Mouse (Mus musculus) ZHBTc4 (cell line): ENCODE data around the gene Fam107a.
"Not testable (repeated sequence)": the region's sequence is repeated elsewhere in the genome, so short reads cannot be mapped to it uniquely, and the experiment has no call there.

ENCODE experiments used
- DNase-seq: peaks from one replicate; pipeline ENCODE4 v3.0.0-alpha.2; 2011; ENCODE audit warnings: low read depth, low spot score

The Fam107a gene

DNA sequence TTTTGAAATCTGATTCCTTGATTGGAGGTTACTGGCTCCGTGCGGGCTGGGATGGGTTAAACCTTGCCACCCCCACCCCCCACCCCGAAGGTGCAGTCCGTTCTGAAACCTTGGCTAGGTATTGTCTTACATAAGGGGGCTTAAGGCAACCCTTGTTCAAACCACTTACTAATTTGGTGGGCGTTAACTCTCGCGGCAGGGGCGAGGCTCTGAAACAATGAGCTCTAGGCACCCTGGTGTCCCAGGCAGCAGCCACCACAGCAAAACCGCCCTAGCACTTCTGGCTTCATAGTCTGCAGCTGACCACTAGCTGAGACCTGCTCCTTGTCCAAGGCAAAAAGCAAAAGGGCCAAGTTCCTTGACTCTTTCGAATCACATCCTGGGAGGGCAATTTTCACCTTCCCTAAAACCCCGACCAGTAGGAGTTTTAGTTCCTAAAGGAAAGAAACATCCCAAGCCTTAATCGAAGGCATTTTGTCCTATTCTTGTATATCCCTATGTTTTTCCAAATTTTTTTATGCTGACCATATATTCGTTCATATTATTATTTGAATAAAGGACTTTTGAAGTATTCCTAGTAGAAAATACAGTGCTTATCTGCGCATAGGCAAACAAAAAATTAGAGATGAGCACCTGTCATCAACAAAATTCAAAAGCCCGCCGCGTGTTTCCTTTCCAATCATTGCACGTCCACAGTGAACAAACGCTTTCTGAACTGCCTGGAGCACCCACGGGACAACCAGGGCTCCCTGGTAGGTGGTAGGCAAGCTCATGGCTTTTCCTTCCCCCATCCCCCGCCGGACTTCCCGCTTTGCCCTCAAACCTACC, 1.2 kb downstream of the Fam107a start:
- DNase-seq = peak; percentile 70

- DNase-seq = no peak
Measured at GRCm38 (mm10) chr14:8315169-8315568, 2.7 kb downstream of the Fam107a start.

- DNase-seq = peak; percentile 68
Measured at GRCm38 (mm10) chr14:8314536-8314935, 3.3 kb downstream of the Fam107a start.

DNA sequence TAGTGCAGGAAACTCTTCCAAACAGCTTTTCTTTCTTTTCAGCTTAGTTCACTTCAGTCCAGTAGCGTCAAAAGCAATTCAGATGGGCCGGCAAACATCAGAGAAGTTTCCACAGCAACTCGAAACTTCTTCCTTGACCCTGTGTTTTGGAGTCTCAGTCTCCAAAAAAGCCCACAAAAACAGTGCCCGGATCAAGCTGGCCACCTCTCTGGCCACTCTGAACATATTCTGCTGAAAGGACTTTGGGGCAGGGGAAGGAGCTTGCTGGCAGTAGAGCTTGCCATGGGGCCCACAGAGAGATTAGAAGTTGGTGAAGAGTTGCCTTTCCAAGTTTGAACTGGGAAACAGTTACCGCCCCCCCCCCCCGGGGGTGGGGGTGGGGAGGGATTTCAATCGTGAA, 3.9 kb downstream of the Fam107a start:
- DNase-seq = no peak

DNA sequence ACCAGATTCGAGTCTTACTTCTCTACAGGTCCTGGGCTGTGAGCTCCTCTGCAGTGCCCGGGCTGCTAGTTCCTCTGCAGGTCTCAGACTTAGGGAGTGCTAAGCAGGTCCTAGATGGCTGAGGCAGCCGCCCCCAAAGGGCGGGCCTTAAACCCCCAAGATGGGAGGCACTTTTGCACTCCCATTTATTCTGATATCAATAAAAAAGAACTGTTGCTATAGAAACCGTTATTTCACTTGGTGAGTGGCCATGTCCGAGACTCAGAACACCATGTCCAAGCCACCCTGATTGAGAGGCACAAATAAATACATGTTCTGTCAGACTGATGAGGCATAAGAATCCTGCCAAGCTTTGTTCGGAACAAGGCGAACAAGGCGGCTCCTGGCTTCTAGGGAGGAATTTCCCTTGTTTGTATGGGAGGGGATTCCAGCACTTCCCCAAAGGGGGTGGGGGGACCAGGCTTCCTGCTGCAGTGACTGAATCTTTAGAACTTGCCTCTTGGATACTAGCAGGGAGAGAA, 8.1 kb downstream of the Fam107a start:
- peak; percentile 16 for DNase-seq

GRCm38 (mm10) chr14:8308650-8309049, 9.2 kb downstream of the Fam107a start:
- DNase-seq = no peak

GRCm38 (mm10) chr14:8306884-8307283, 10.9 kb downstream of the Fam107a start:
- DNase-seq = no peak

DNA sequence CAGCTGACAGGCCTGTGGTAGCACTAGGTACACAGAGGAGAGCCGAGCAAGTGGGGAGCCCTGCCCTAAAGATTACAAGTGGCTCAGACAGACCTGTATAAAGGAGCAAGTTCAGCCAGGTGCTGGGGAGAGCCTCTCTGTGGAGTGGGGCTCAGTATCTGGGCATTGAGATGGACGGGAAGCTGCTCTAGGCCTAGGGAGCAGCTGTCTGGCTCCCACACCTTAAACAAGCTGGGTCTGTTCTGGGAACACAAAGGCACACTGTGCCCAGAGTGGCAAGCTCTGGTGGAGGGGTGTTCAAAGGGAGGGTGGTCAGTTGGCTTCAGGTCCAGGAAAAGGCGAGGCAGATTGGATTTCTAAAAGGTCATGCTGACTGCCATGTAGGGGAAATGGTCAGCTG, 12.8 kb downstream of the Fam107a start:
- DNase-seq = no peak

DNA sequence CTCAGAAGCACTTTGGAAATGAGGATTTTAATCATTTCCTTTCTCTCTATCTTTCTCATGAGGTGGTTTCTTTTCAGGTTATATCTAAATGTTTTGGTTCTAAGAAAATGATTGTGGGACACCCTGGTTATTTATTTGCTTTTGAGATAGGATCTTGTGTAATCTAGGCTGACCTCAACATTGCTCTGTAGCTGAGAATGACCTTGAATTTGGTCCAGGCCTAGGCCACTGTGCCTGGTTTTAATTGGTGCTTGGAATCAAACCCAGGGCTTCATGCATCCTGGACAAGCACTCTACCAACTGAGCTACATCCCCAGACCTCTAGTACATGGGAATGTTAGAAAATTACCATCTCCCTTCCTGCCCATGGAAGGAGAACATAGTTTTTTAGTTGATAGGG, 13.7 kb downstream of the Fam107a start:
- DNase-seq = no peak

DNA sequence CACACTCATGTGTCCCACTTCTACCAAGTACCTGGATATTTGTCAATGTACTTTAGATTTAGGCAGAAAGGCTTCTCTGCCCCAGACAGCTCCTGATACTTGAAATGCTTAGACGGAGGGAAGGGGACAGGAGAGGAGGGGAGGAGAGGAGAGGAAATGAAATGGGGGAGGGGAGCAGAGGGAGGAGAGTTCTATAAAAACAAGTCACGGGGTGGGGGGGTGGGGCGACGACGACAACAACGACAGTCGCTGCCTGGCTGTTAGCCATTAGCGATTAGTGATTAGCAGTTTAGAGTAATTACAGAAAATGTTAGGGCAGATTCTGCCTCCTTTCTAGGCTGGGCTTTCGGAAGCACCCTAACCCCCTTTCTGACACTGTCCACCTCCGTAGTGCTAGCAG, 15.1 kb downstream of the Fam107a start:
- DNase-seq = no peak

DNA sequence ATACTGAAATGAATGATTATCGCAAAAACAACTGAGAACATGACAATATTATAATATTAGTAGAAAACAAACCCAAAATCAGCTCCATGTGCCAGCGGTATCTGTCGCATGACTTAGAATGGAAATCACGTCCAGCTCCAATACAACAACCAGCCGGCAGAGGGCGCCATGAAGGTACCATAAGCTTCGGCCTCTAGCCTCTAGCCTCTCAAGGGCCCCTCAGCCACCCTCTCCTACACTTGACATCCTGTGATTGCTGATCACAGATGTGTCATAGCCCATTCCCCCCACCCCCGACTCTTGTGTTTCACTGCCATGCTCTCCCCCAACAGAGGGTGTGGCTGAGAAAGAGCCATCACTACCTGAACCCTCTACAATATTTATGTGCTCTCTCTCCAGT, 17.5 kb downstream of the Fam107a start:
- DNase-seq = peak; percentile 86

DNA sequence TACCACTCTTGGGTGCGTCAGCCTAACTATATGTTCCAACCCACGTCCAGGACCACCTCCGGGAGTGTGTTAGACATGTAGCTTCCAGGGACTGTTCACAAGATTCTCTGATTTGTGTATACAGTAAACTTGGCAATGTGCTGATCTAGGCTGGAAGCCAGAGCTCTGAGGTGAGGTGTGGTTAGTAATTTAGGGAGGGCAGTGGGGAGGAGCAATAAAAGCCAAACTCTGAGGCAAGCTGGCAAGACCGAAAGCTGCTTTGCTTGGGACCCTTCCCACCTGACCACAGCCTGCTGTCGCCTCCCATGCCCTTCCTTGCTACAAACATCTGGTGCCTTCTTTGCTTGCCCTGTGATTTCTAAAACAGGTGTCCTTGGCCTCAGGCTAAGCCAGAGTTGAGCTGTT, 19.9 kb downstream of the Fam107a start:
- no peak for DNase-seq

DNA sequence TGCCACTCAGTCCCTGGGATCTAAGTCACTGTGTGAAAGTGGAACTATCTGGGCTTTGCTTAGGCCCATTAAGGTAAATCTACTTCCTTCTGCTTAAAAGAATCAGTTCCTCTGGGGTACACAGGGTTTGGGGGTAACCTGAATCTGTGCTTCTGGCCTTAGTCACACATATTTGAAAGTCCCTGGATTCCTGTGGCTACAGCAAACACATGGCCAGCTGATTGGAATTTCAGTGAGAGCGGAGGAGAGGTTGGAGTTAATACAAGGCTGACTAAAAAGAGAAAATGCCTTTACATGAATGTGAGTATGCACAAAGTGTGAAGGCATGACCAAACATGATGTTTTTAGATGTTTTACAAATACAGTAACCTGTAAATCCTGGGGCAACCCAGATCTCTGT, 23.6 kb downstream of the Fam107a start:
- DNase-seq = no peak

DNA sequence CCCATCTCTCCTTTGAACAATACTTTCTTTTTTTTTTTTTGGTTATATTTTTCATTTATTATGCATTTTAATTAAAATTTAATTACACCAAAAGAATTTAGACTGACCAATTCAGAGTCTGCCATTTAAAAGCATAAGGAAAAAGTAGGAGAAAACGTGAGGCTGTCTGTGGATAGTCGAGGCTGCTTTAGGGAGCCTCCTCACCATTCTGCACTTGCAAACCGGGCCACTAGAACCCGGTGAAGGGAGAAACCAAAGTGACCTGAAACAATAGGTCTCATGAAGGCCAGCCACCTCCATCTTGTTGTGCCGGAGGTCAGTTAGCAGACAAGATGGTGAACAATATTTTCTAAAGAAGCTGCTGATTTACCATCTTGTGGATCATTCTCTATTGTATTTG, 31.2 kb downstream of the Fam107a start:
- DNase-seq = peak; percentile 57

GRCm38 (mm10) chr14:8283784-8284183, 34.0 kb downstream of the Fam107a start:
- DNase-seq = peak; percentile 54

- DNase-seq = not testable (repeated sequence)
Measured at GRCm38 (mm10) chr14:8271281-8271680, 46.5 kb downstream of the Fam107a start.

DNA sequence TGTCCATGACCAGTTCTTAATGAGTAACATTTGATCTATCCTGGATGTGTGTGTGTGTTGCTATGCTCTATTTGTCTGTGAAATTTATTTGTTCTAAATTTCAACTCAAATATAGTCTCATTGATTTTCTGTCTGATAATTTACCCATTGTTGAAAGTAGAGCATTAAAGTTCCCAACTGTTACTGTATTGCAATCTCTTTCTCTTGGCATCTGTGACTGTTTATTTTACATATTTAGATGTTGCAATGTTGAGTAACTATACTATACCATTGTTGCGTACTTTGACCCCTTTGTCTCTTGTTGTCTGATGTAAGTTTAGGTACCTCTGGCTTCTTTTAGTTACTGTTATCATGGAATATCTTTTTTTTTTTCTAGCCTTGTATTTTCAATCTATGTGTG, 53.4 kb downstream of the Fam107a start:
- DNase-seq = no peak

DNA sequence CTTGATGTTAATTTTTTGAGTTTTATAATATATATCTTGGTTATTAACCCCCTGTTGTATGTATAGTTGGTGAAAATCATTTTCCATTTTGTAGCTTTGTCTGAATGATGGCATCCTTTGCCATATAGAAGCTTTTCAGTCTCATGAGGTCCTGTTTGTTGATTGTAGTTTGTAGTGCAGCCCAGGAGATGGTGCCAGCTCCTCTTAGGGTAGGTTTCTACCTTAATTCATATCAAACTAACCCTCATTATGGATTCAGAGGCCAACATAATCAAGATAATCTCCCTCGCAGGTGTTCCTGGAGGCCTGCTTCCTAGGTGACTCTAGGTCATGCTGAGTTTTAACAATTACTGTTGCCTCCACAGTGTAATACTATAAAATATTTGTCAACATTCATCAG, 55.6 kb downstream of the Fam107a start:
- no peak for DNase-seq

GRCm38 (mm10) chr14:8260214-8260613, 57.6 kb downstream of the Fam107a start:
- no peak for DNase-seq

DNA sequence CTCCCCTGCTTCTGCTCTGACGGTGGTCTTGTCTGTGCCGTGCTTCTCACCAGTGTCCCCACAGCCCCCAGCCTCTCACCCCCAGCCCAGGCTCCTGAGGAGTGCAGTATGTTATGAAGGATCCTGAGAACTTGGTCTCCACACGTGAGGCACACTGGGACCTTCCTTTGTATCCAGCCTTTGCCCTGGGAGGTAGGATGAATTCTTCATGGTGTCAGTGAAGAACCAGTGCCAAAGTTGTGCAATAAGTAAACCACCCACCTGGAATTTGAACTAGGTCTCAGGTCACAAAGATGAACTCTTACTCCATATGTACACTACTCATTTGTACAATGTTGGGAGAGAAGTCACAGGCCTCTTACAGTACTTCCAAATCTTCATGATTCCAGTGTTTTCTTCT, 58.7 kb downstream of the Fam107a start, which contains the start of gene Acox2:
Acox2 (minus strand) TSS at position 188 of the 400 bp plus-strand sequence.
- no peak for DNase-seq

DNA sequence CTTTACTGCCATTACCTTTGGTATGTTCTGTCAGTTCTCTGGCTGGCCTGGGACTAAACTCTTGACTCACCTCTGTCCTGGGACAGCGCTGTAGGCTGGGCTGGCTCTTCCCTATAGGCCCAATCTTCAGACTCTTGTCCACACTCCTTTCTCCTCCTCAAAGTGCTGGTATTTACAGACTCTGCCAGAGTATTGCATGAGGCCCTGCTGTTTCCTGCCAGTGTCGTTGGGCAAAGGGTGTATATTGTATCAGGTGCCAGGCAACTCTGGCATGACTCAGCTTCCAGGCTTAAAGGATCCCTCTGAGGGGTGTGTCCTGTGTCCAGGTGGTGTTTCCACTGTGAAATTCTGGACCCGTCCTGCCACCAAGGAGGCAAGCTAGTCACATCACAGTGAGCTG, 59.1 kb downstream of the Fam107a start:
- DNase-seq = no peak

GRCm38 (mm10) chr14:8258335-8258627, 59.5 kb downstream of the Fam107a start:
- DNase-seq = no peak

GRCm38 (mm10) chr14:8257521-8258334, 60.1 kb downstream of the Fam107a start:
- no peak for DNase-seq
